ENCODE assay signal across 8 mouse cellular contexts in the genomic region with DNA sequence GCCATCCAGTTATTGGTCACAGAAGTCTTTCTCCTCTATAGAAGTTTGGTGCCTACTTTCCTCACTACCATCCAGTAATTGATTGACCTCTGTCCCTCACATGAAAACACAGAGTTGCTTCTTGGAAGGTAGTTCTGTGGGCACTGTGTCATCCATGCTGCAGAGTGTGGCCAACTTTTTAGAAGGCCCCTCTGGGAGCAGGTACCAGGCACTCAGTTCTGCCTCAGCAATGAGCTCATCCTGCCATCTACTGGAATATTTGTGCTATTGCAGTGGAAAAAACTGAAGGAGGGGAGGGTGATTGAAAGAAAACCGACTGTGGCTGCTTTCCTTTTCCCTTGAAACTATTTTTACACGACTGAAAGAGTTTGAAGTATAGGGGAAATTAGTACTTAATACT.
DNase-seq lines count a peak whose midpoint lies in the region; ATAC-seq lines count a peak whose summit lies in the region.

No protein-coding gene starts in this region.

- no peak overlapping the region for H3K9ac ChIP-seq in forebrain, embryonic 13.5 days
- no peak overlapping the region for H3K9ac ChIP-seq in midbrain, embryonic 14.5 days (replicated peaks; ENCODE audit: low read length)

- no peak overlapping the region for H3K27ac ChIP-seq in forebrain, embryonic 13.5 days
- no peak overlapping the region for H3K27ac ChIP-seq in midbrain, embryonic 14.5 days (replicated peaks; ENCODE audit: low read depth, low read length)

- peaks cover 6% of the 10 kb centered on the region for H3K27me3 ChIP-seq in forebrain, embryonic 13.5 days
- no peaks in the 10 kb centered on the region for H3K27me3 ChIP-seq in midbrain, embryonic 14.5 days (ENCODE audit: control insufficient read depth, insufficient read depth, low read length)

- no peaks in the 10 kb centered on the region for H3K36me3 ChIP-seq in forebrain, embryonic 13.5 days (ENCODE audit: poor library complexity, severe bottlenecking)
- no peaks in the 10 kb centered on the region for H3K36me3 ChIP-seq in midbrain, embryonic 14.5 days (ENCODE audit: control insufficient read depth, insufficient read depth, low read length)

- peaks cover 11% of the 10 kb centered on the region for H3K4me1 ChIP-seq in forebrain, embryonic 13.5 days
- 0 out of 2 replicates have a peak, but pooled peaks cover 2% of the 10 kb centered on the region for H3K4me1 ChIP-seq in midbrain, embryonic 14.5 days (ENCODE audit: control insufficient read depth, insufficient read depth, low read length)

- H3K9me3 ChIP-seq in forebrain, embryonic 13.5 days (replicated peaks), result no peaks in the 10 kb centered on the region
- no peaks in the 10 kb centered on the region for H3K9me3 ChIP-seq in midbrain, embryonic 14.5 days (ENCODE audit: control insufficient read depth, low read length)

- peak; percentile 25 for DNase-seq in heart, adult 8-10 months (ENCODE audit: low spot score)
- no peak for DNase-seq in heart, adult 11 months
- DNase-seq in CD4-positive, CD25-positive, alpha-beta regulatory T cell, adult 2 months (ENCODE audit: low read depth, low spot score), result peak; percentile 22
- peak; percentile 8 for DNase-seq in c-Kit-positive CD71-positive TER-119-positive erythroid progenitor cells, embryonic 14.5 days (ENCODE audit: low spot score)
- DNase-seq in kidney, postnatal 10 days, result peak; percentile 38
- DNase-seq in midbrain, embryonic 14.5 days, result peak; percentile 84
- DNase-seq in urinary bladder, postnatal 14 days (ENCODE audit: low spot score), result no peak

- ATAC-seq in forebrain, embryonic 13.5 days, result peak; percentile 72
- peak; percentile 65; the same call in 1 of the 2 replicates for ATAC-seq in midbrain, embryonic 14.5 days (ENCODE audit: low FRiP score, low TSS enrichment)

- 3% methylated on average over 2 of the region's 2 CpGs for WGBS in forebrain, embryonic 13.5 days
- WGBS in midbrain, embryonic 14.5 days, result 4% methylated on average over 2 of the region's 2 CpGs

- no peak overlapping the region for H3K4me3 ChIP-seq in forebrain, embryonic 13.5 days
- H3K4me3 ChIP-seq in midbrain, embryonic 14.5 days (replicated peaks; ENCODE audit: low read depth, low read length), result no peak overlapping the region

- no peak overlapping the region for H3K4me2 ChIP-seq in forebrain, embryonic 13.5 days
- no peak overlapping the region for H3K4me2 ChIP-seq in midbrain, embryonic 14.5 days (ENCODE audit: low read length)

Comparison
In these comparisons a context has a peak if more than half of its experiments do, and no peak if none do; other contexts are left out.
1. DNase-seq: peak in heart, adult 8-10 months (single experiment), CD4-positive, CD25-positive, alpha-beta regulatory T cell, adult 2 months (single experiment), c-Kit-positive CD71-positive TER-119-positive erythroid progenitor cells, embryonic 14.5 days (single experiment), kidney, postnatal 10 days (single experiment) and midbrain, embryonic 14.5 days (single experiment); none in heart, adult 11 months (single experiment) and urinary bladder, postnatal 14 days (single experiment).